Mouse (Mus musculus) MEL (cell line): ENCODE measurements around the gene Ccdc17. TPM values are rescaled to one million over a fixed set of nuclear protein-coding genes. Genes with fewer than 3 reads are reported as not detected.

Experiments used
- DNase-seq: peaks from one replicate; pipeline ENCODE4 v3.0.0; 2011; ENCODE audit warnings: low read depth, low spot score
- H3K27ac ChIP-seq: 2 replicates; pipeline ENCODE4 v1.5.1; 2012; ENCODE audit warnings: low read depth, mild to moderate bottlenecking, control low read depth, low read length, moderate library complexity; ENCODE audit not compliant: control insufficient read depth
- H3K27me3 ChIP-seq, 2 experiments: fragments of 150-350 bp in 1 of 2; sonication (generic) in 1 of 2; 2 replicates each; pipeline ENCODE4 v1.6.1; 2012; ENCODE audit warnings: low read length in 2 of 2, mild to moderate bottlenecking in 2 of 2, improper control_type of control experiment in 1 of 2, moderate library complexity in 1 of 2; ENCODE audit not compliant: insufficient read depth in 2 of 2, control insufficient read depth in 1 of 2
- H3K36me3 ChIP-seq, 2 experiments: 2 replicates each; pipeline ENCODE4 v1.6.1; 2012 to 2014; ENCODE audit warnings: low read length in 2 of 2, improper control_type of control experiment in 1 of 2, inconsistent platforms in 1 of 2, mild to moderate bottlenecking in 1 of 2; ENCODE audit not compliant: insufficient read depth in 2 of 2, control insufficient read depth in 1 of 2
- H3K4me1 ChIP-seq, 2 experiments: fragments of 150-350 bp in 1 of 2; sonication (generic) in 1 of 2; 2 replicates each; pipeline ENCODE4 v1.6.1; 2012; ENCODE audit warnings: low read length in 2 of 2, improper control_type of control experiment in 1 of 2, mild to moderate bottlenecking in 1 of 2; ENCODE audit not compliant: insufficient read depth in 2 of 2, control insufficient read depth in 1 of 2
- H3K4me3 ChIP-seq, 2 experiments: fragments of 150-350 bp in 1 of 2; sonication (generic) in 1 of 2; 2 replicates each; pipeline ENCODE4 v1.5.1; 2012; ENCODE audit warnings: low read depth in 2 of 2, low read length in 2 of 2, mild to moderate bottlenecking in 2 of 2, moderate library complexity in 2 of 2, control low read depth in 1 of 2, improper control_type of control experiment in 1 of 2; ENCODE audit not compliant: control insufficient read depth in 1 of 2, insufficient read depth in 1 of 2
- H3K79me2 ChIP-seq: 2 replicates; pipeline ENCODE4 v1.6.1; 2012; ENCODE audit warnings: mild to moderate bottlenecking, low read length, moderate library complexity; ENCODE audit not compliant: control insufficient read depth, poor library complexity, insufficient read depth
- H3K9ac ChIP-seq: 2 replicates; pipeline ENCODE4 v1.6.1; 2012; ENCODE audit warnings: low read depth, mild to moderate bottlenecking, control low read depth, low read length, moderate library complexity; ENCODE audit not compliant: control insufficient read depth, poor library complexity, severe bottlenecking
- H3K9me3 ChIP-seq: fragments of 150-350 bp; sonication (generic); replicated peaks from 2 replicates; pipeline ENCODE4 v1.6.1; 2012; ENCODE audit warnings: mild to moderate bottlenecking, low read length, improper control_type of control experiment, moderate library complexity; ENCODE audit not compliant: insufficient read depth
- CTCF ChIP-seq, 3 experiments: IDR thresholded peaks in 2 of 3; conservative IDR thresholded peaks in 1 of 3; 2 replicates each; pipeline ENCODE4 v1.5.1; 2011 to 2012; ENCODE audit warnings: low read length in 3 of 3, low read depth in 2 of 3, mild to moderate bottlenecking in 2 of 3, improper control_type of control experiment in 1 of 3, inconsistent platforms in 1 of 3, mixed read lengths in 1 of 3, moderate library complexity in 1 of 3; ENCODE audit not compliant: control insufficient read depth in 1 of 3, insufficient read depth in 1 of 3, poor library complexity in 1 of 3, severe bottlenecking in 1 of 3
- ELF1 ChIP-seq: IDR thresholded peaks from 2 replicates; pipeline ENCODE4 v1.6.1; 2014; ENCODE audit warnings: low read depth, mild to moderate bottlenecking, inconsistent platforms, low read length, improper control_type of control experiment, moderate library complexity
- GATA1 ChIP-seq: IDR thresholded peaks from 2 replicates; pipeline ENCODE4 v1.6.1; 2011; ENCODE audit warnings: low read depth, low read length, improper control_type of control experiment
- HCFC1 ChIP-seq: IDR thresholded peaks from 2 replicates; pipeline ENCODE4 v1.6.1; 2012; ENCODE audit warnings: low read depth, mild to moderate bottlenecking, inconsistent platforms, low read length, improper control_type of control experiment, moderate library complexity
- MAX ChIP-seq: IDR thresholded peaks from 2 replicates; pipeline ENCODE4 v1.6.1; 2011; ENCODE audit warnings: low read length, improper control_type of control experiment
- MAZ ChIP-seq: IDR thresholded peaks from 2 replicates; pipeline ENCODE4 v1.6.1; 2012; ENCODE audit warnings: low read depth, mild to moderate bottlenecking, inconsistent platforms, low read length, improper control_type of control experiment
- MXI1 ChIP-seq: IDR thresholded peaks from 2 replicates; pipeline ENCODE4 v1.6.1; 2011; ENCODE audit warnings: mild to moderate bottlenecking, low read depth, low read length, improper control_type of control experiment
- MYC ChIP-seq: IDR thresholded peaks from 2 replicates; pipeline ENCODE4 v1.6.1; 2011; ENCODE audit warnings: low read depth, mild to moderate bottlenecking, low read length, improper control_type of control experiment, moderate library complexity
- NELFE ChIP-seq: IDR thresholded peaks from 2 replicates; pipeline ENCODE4 v1.6.1; 2011; ENCODE audit warnings: low read depth, low read length, improper control_type of control experiment
- NRF1 ChIP-seq: IDR thresholded peaks from 2 replicates; pipeline ENCODE4 v1.6.1; 2014; ENCODE audit warnings: low read depth, mild to moderate bottlenecking, inconsistent platforms, low read length, improper control_type of control experiment, moderate library complexity; ENCODE audit not compliant: poor library complexity, insufficient read depth, severe bottlenecking
- POLR2A ChIP-seq, 2 experiments: IDR thresholded peaks; 2 replicates each; pipeline ENCODE4 v1.6.1; 2011 to 2012; ENCODE audit warnings: low read length in 2 of 2, mild to moderate bottlenecking in 2 of 2, control low read depth in 1 of 2, improper control_type of control experiment in 1 of 2, low read depth in 1 of 2, moderate library complexity in 1 of 2; ENCODE audit not compliant: control insufficient read depth in 1 of 2, insufficient read depth in 1 of 2, poor library complexity in 1 of 2
- POLR2AphosphoS2 ChIP-seq: IDR thresholded peaks from 2 replicates; pipeline ENCODE4 v1.6.1; 2011; ENCODE audit warnings: low read length, improper control_type of control experiment
- RAD21 ChIP-seq: IDR thresholded peaks from 2 replicates; pipeline ENCODE4 v1.6.1; 2011; ENCODE audit warnings: mild to moderate bottlenecking, low read depth, low read length, improper control_type of control experiment
- SIN3A ChIP-seq: IDR thresholded peaks from 2 replicates; pipeline ENCODE4 v1.6.1; 2012; ENCODE audit warnings: low read length, improper control_type of control experiment, inconsistent platforms
- SMC3 ChIP-seq: IDR thresholded peaks from 2 replicates; pipeline ENCODE4 v1.6.1; 2011; ENCODE audit warnings: low read depth, low read length, improper control_type of control experiment
- TBP ChIP-seq: IDR thresholded peaks from 2 replicates; pipeline ENCODE4 v1.8.0; 2011; ENCODE audit warnings: low read depth, low read length, improper control_type of control experiment
- TCF12 ChIP-seq: IDR thresholded peaks from 2 replicates; pipeline ENCODE4 v1.6.1; 2014; ENCODE audit warnings: low read depth, mild to moderate bottlenecking, inconsistent platforms, low read length, improper control_type of control experiment, moderate library complexity
- UBTF ChIP-seq: IDR thresholded peaks from 2 replicates; pipeline ENCODE4 v1.6.1; 2012; ENCODE audit warnings: low read depth, mild to moderate bottlenecking, inconsistent platforms, low read length, improper control_type of control experiment, moderate library complexity, borderline replicate concordance; ENCODE audit not compliant: insufficient read depth
- USF2 ChIP-seq, 2 experiments: IDR thresholded peaks; 2 replicates each; pipeline ENCODE4 v1.6.1; 2011 to 2012; ENCODE audit warnings: improper control_type of control experiment in 2 of 2, low read length in 2 of 2, borderline replicate concordance in 1 of 2, inconsistent platforms in 1 of 2, low read depth in 1 of 2, mild to moderate bottlenecking in 1 of 2; ENCODE audit not compliant: insufficient read depth in 1 of 2
- ZC3H11A ChIP-seq: IDR thresholded peaks from 2 replicates; pipeline ENCODE4 v1.6.1; 2012; ENCODE audit warnings: low read depth, mild to moderate bottlenecking, inconsistent platforms, low read length, improper control_type of control experiment
- ZKSCAN1 ChIP-seq: IDR thresholded peaks from 2 replicates; pipeline ENCODE4 v1.6.1; 2012; ENCODE audit warnings: low read depth, mild to moderate bottlenecking, inconsistent platforms, low read length, improper control_type of control experiment, moderate library complexity
- ZMIZ1 ChIP-seq: IDR thresholded peaks from 2 replicates; pipeline ENCODE4 v1.6.1; 2012; ENCODE audit warnings: low read depth, mild to moderate bottlenecking, inconsistent platforms, low read length, improper control_type of control experiment, moderate library complexity
- polyA plus RNA-seq, 2 experiments: library from polyadenylated mRNA; stranded (reverse) in 1 of 2; unstranded in 1 of 2; fragments of >175 nt in 1 of 2; fragments of >200 nt in 1 of 2; gene quantifications; 2 replicates each; pipeline versions ENCODE4 v1.2.1 to v1.2.4; 2012; ENCODE audit warnings: low replicate concordance in 2 of 2, low read depth in 1 of 2; ENCODE audit not compliant: insufficient read length in 2 of 2, insufficient read depth in 1 of 2, missing spikeins in 1 of 2
- total RNA-seq: library from RNA; depleted of rRNA; stranded (reverse); fragments of 300-350 nt; gene quantifications from 2 replicates; pipeline ENCODE4 v1.2.3, GENCODE M21; 2012

Ccdc17 gene
- total and polyA plus RNA-seq, 3 experiments: 1.2 to 1.5 TPM; not detected in 1

DNA sequence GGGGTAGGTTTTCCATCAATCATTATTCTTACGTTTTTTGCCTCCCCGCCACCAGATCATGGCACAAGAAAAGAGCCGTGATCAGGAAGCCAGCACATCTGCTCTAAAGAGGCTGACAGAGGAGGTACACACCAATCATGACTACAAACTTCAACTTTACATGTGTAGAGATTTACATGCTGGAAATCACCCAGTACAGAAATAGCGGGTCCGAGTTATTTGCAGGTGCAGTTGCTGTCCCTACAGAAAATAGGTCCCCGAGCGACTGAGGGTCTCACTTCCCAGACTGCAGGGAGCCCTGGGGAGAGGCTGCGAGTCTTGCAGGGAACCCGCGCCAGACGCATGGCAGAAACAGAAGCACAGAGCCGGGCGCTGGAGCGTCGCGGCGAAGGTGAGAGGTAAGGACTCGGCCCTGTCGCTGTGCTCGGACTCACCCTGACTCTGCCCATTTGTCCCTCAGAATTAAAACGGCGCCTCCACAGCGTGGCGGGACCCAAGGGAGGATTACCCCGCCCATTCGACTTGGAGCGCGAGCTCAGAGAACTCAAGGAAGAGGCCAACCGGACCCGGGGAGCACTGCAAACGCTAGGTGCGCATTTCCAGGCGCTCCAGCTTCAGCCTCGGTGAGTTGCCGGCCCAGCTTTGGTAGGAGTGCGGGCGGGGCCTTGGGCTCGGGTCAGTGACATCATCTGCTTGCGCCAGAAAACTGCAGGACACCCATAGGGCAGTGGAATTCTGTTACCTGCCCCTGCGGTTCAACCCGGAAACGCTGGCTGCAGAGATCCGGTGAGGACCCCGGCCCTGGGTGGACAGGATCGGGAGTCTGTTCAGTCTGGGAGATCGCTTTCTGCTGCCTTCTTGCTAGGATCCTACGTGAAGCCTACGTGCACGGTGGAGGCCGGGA, 776 bp downstream of the Ccdc17 start:
- Histone ChIP-seq H3K27me3 (no peaks in the 10 kb centered on the region), H3K4me1 (peaks cover 5 to 9% of the 10 kb centered on the region in 2 experiments; a peak in 2 of 4 replicates), H3K27ac (peak overlapping the region; percentile 74), H3K4me3 (peak overlapping the region; percentile 88 to 98), H3K9ac (peak overlapping the region; percentile 78), H3K9me3 (no peaks in the 10 kb centered on the region), H3K79me2 (peaks cover 6% of the 10 kb centered on the region; the same call in 1 of the 2 replicates), H3K36me3 (peaks cover 5% of the 10 kb centered on the region in 2 experiments)
- DNase-seq: peak; percentile 95
- TF ChIP-seq SMC3: 0 out of 2 replicates have a peak, but pooled peaks have one; percentile 23
- no peak for TF ChIP-seq ZC3H11A
- peak; percentile 42 for TF ChIP-seq MAX
- 0 out of 2 replicates have a peak, but pooled peaks have one; percentile 68 for TF ChIP-seq MYC
- TF ChIP-seq POLR2AphosphoS2: peak; percentile 66; the same call in 1 of the 2 replicates
- peak; percentile 70; the same call in 1 of the 2 replicates for TF ChIP-seq ZMIZ1
- TF ChIP-seq RAD21: no peak
- TF ChIP-seq SIN3A: peak; percentile 95
- TF ChIP-seq MAZ: peak; percentile 94; the same call in 1 of the 2 replicates
- no peak for TF ChIP-seq ZKSCAN1
- TF ChIP-seq HCFC1: peak; percentile 91
- peak; percentile 59 to 92; a peak in 3 of 4 replicates for TF ChIP-seq POLR2A (IDR thresholded peaks at IDR 0.05; ENCODE audit: control insufficient read depth in 1 of 2, insufficient read depth in 1 of 2, low read depth in 1 of 2, low read length in 2 of 2, poor library complexity in 1 of 2)
- TF ChIP-seq NRF1: peak; percentile 45; the same call in 1 of the 2 replicates
- TF ChIP-seq NELFE: peak; percentile 84
- TF ChIP-seq ELF1: peak; percentile 93
- TF ChIP-seq GATA1: no peak
- peak; percentile 81 for TF ChIP-seq MXI1
- no peak for TF ChIP-seq USF2 (IDR thresholded peaks at IDR 0.05; ENCODE audit: borderline replicate concordance in 1 of 2, insufficient read depth in 1 of 2, low read depth in 1 of 2, low read length in 2 of 2)
- peak in 1 of 3 experiments; percentile 3; a peak in 1 of 6 replicates for TF ChIP-seq CTCF (IDR thresholded peaks at IDR 0.05 in 2 of 3, conservative IDR thresholded peaks at IDR 0.05 in 1 of 3; ENCODE audit: control insufficient read depth in 1 of 3, insufficient read depth in 1 of 3, low read depth in 2 of 3, low read length in 3 of 3, poor library complexity in 1 of 3, severe bottlenecking in 1 of 3)
- TF ChIP-seq UBTF: no peak
- peak; percentile 58 for TF ChIP-seq TBP
- TF ChIP-seq TCF12: peak; percentile 60; the same call in 1 of the 2 replicates
